In the genomic region with DNA sequence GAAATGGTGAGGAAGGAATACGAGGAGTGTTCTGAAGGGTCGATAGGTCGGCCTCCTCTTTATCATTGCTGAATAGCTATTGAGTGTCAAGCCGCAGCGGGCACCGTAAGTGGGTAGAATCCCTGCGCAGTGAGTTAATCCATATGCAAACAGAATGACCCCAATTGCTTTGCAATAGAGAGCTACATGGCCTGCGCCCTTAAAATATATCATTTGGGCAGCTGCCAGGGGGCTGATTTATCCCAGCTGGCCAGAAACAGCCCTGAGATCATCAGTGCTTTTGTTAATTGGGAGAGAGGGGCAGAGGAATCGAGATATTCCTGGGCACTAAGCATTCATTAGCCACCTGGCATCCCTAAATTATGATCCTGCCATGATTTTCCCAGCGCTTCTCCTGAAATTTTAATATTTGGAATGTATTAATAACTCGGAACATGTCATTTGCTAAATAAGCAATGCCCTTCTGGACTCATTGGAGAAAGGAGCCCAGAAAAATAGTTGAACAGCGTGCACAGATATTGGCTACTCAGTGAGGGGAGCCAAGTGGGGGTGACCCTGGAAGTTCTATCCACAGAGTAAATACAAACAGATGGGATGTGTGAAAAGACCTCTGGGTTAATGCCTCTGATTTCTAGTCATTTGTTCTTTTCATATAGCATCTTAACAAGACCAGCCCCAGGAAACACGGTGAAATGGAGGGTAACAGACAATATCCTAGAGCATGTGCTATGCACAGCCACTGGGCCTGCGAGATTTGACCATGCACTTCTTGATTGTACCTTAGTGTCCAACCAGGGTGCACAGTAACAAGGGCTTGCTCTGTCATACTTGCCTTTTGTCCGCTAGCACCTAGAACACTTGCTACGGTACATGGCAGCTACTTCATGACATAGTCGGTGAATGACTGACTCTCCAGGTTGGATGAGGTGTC, we compare ENCODE assay signal across 19 mouse cellular contexts. TPM values are rescaled to one million over a fixed set of nuclear protein-coding genes. Genes with fewer than 3 reads are reported as not detected.
DNase-seq lines count a peak whose midpoint lies in the region; ATAC-seq and TF ChIP-seq lines count a peak whose summit lies in the region.
"Had no signal": no experiment of that assay in that cellular context is flagged by ENCODE, and none has a peak within 500 bp of the region (broad histone marks: within the 10 kb centered on the region; RNA-seq: fewer than 3 reads in every experiment).

No protein-coding gene starts in this region.

- H3K36me3 ChIP-seq in forebrain, embryonic 12.5 days (replicated peaks) = no peaks in the 10 kb centered on the region
- H3K36me3 ChIP-seq in forebrain, embryonic 15.5 days = no peaks in the 10 kb centered on the region
- no peaks in the 10 kb centered on the region for H3K36me3 ChIP-seq in midbrain, embryonic 10.5 days
- no peaks in the 10 kb centered on the region for H3K36me3 ChIP-seq in midbrain, embryonic 16.5 days (ENCODE audit: control insufficient read depth, insufficient read depth, low read length)
- H3K36me3 ChIP-seq in hindbrain, embryonic 13.5 days = no peaks in the 10 kb centered on the region
- H3K36me3 ChIP-seq in midbrain, postnatal 0 days (ENCODE audit: insufficient read depth, low read length) = no peaks in the 10 kb centered on the region
- H3K36me3 ChIP-seq: heart, embryonic 13.5 days had no signal

- no peak overlapping the region for H3K9ac ChIP-seq in forebrain, embryonic 12.5 days
- H3K9ac ChIP-seq in forebrain, embryonic 15.5 days (replicated peaks) = no peak overlapping the region
- no peak overlapping the region for H3K9ac ChIP-seq in midbrain, embryonic 16.5 days (ENCODE audit: low read depth, low read length)
- no peak overlapping the region for H3K9ac ChIP-seq in hindbrain, embryonic 13.5 days
- no peak overlapping the region for H3K9ac ChIP-seq in midbrain, postnatal 0 days (replicated peaks; ENCODE audit: low read length, poor library complexity, severe bottlenecking)
- H3K9ac ChIP-seq: heart, embryonic 13.5 days had no signal

- no peak overlapping the region for H3K4me2 ChIP-seq in forebrain, embryonic 12.5 days
- H3K4me2 ChIP-seq in forebrain, embryonic 15.5 days (replicated peaks) = no peak overlapping the region
- no peak overlapping the region for H3K4me2 ChIP-seq in midbrain, embryonic 16.5 days (ENCODE audit: low read length)
- H3K4me2 ChIP-seq in hindbrain, embryonic 13.5 days = no peak overlapping the region
- H3K4me2 ChIP-seq in midbrain, postnatal 0 days (ENCODE audit: low read depth, low read length, poor library complexity, severe bottlenecking) = no peak overlapping the region
- H3K4me2 ChIP-seq: heart, embryonic 13.5 days had no signal

- no peaks in the 10 kb centered on the region for H3K27me3 ChIP-seq in forebrain, embryonic 12.5 days
- H3K27me3 ChIP-seq in forebrain, embryonic 15.5 days = no peaks in the 10 kb centered on the region
- H3K27me3 ChIP-seq in midbrain, embryonic 10.5 days (ENCODE audit: low read depth, poor library complexity, severe bottlenecking) = peaks cover 13% of the 10 kb centered on the region
- H3K27me3 ChIP-seq in midbrain, embryonic 16.5 days (ENCODE audit: control insufficient read depth, insufficient read depth, low read depth, low read length) = no peaks in the 10 kb centered on the region
- no peaks in the 10 kb centered on the region for H3K27me3 ChIP-seq in hindbrain, embryonic 13.5 days
- no peaks in the 10 kb centered on the region for H3K27me3 ChIP-seq in midbrain, postnatal 0 days (ENCODE audit: insufficient read depth, low read length)
- H3K27me3 ChIP-seq: heart, embryonic 13.5 days had no signal

- H3K4me1 ChIP-seq in forebrain, embryonic 12.5 days = peaks cover 33% of the 10 kb centered on the region
- H3K4me1 ChIP-seq in forebrain, embryonic 15.5 days = peaks cover 13% of the 10 kb centered on the region
- H3K4me1 ChIP-seq in midbrain, embryonic 10.5 days = peaks cover 55% of the 10 kb centered on the region
- H3K4me1 ChIP-seq in midbrain, embryonic 16.5 days (ENCODE audit: control insufficient read depth, insufficient read depth, low read length) = no peaks in the 10 kb centered on the region; the same call in 1 of the 2 replicates
- peaks cover 39% of the 10 kb centered on the region for H3K4me1 ChIP-seq in hindbrain, embryonic 13.5 days (replicated peaks)
- no peaks in the 10 kb centered on the region for H3K4me1 ChIP-seq in midbrain, postnatal 0 days (ENCODE audit: insufficient read depth, low read length)

- no peak for TF ChIP-seq CTCF in midbrain, postnatal 0 days (IDR thresholded peaks at IDR 0.05)

- ATAC-seq in forebrain, embryonic 12.5 days (ENCODE audit: low FRiP score) = peak; percentile 74
- no peak for ATAC-seq in forebrain, embryonic 15.5 days (replicated peaks)
- ATAC-seq in midbrain, embryonic 16.5 days = no peak
- peak; percentile 64; the same call in 1 of the 2 replicates for ATAC-seq in hindbrain, embryonic 13.5 days (ENCODE audit: low FRiP score)
- ATAC-seq in midbrain, postnatal 0 days (ENCODE audit: low FRiP score) = no peak
- ATAC-seq: inflammation-experienced regulatory T-cells, adult 6 months had no signal

- H3K9me3 ChIP-seq in forebrain, embryonic 12.5 days = no peaks in the 10 kb centered on the region
- no peaks in the 10 kb centered on the region for H3K9me3 ChIP-seq in forebrain, embryonic 15.5 days
- no peaks in the 10 kb centered on the region for H3K9me3 ChIP-seq in midbrain, embryonic 10.5 days (replicated peaks)
- no peaks in the 10 kb centered on the region for H3K9me3 ChIP-seq in midbrain, embryonic 16.5 days (replicated peaks; ENCODE audit: control insufficient read depth, low read length, poor library complexity, severe bottlenecking)
- no peaks in the 10 kb centered on the region for H3K9me3 ChIP-seq in hindbrain, embryonic 13.5 days
- no peaks in the 10 kb centered on the region for H3K9me3 ChIP-seq in midbrain, postnatal 0 days (ENCODE audit: low read length)
- H3K9me3 ChIP-seq: heart, embryonic 13.5 days had no signal

- DNase-seq in midbrain, embryonic 10.5 days (ENCODE audit: low spot score) = peak; percentile 41
- peak; percentile 21 for DNase-seq in midbrain, postnatal 0 days (ENCODE audit: low spot score)
- no peak for DNase-seq in natural killer cell, adult 2 months (ENCODE audit: low spot score in 2 of 2)
- DNase-seq in thymus, postnatal 14 days = no peak
- DNase-seq: adrenal gland, postnatal 14 days; B cell, adult 2 months; gastrocnemius, postnatal 25 days; lung, postnatal 14 days; right cerebral cortex, postnatal 14 days had no signal

- no peak overlapping the region for H3K4me3 ChIP-seq in forebrain, embryonic 12.5 days (replicated peaks)
- no peak overlapping the region for H3K4me3 ChIP-seq in forebrain, embryonic 15.5 days
- H3K4me3 ChIP-seq in midbrain, embryonic 10.5 days = no peak overlapping the region
- no peak overlapping the region for H3K4me3 ChIP-seq in midbrain, embryonic 16.5 days (ENCODE audit: low read depth, low read length)
- H3K4me3 ChIP-seq in hindbrain, embryonic 13.5 days = no peak overlapping the region
- H3K4me3 ChIP-seq in midbrain, postnatal 0 days (ENCODE audit: low read depth, low read length) = no peak overlapping the region
- H3K4me3 ChIP-seq: erythroblast, embryonic 14.5 days; heart, embryonic 13.5 days; myocyte had no signal

- WGBS in forebrain, embryonic 12.5 days = 58% methylated on average over 17 of the region's 17 CpGs
- WGBS in forebrain, embryonic 15.5 days = 43% methylated on average over 17 of the region's 17 CpGs
- 64% methylated on average over 17 of the region's 17 CpGs for WGBS in midbrain, embryonic 10.5 days
- WGBS in midbrain, embryonic 16.5 days = 41% methylated on average over 17 of the region's 17 CpGs
- WGBS in hindbrain, embryonic 13.5 days = 38% methylated on average over 17 of the region's 17 CpGs
- WGBS in midbrain, postnatal 0 days = 53% methylated on average over 17 of the region's 17 CpGs

- H3K27ac ChIP-seq in forebrain, embryonic 12.5 days = peak overlapping the region; percentile 42; the same call in 1 of the 2 replicates
- H3K27ac ChIP-seq in forebrain, embryonic 15.5 days (replicated peaks) = no peak overlapping the region
- H3K27ac ChIP-seq in midbrain, embryonic 10.5 days (replicated peaks) = peak overlapping the region; percentile 42; the same call in 1 of the 2 replicates
- H3K27ac ChIP-seq in midbrain, embryonic 16.5 days (ENCODE audit: low read length) = no peak overlapping the region
- H3K27ac ChIP-seq in hindbrain, embryonic 13.5 days = peak overlapping the region; percentile 64
- no peak overlapping the region for H3K27ac ChIP-seq in midbrain, postnatal 0 days (ENCODE audit: low read depth, low read length)
- H3K27ac ChIP-seq: heart, embryonic 13.5 days had no signal

RNA-seq across cellular contexts. Expression of a gene that starts 11.4 kb away (rescaled TPM):
- polyA plus RNA-seq in forebrain, embryonic 12.5 days (2016; fragmentation: Nextera tagmentation; extraction: Ambion mirVana) = 6.9 and 8.6 TPM in 2 replicates
- 1.5 and 2.6 TPM in 2 replicates for polyA plus RNA-seq in forebrain, embryonic 15.5 days (2015; fragmentation: Nextera tagmentation; extraction: Ambion mirVana)
- 5.3 and 6.3 TPM in 2 replicates for polyA plus RNA-seq in midbrain, embryonic 10.5 days (2016; fragmentation: Nextera tagmentation; extraction: Ambion mirVana)
- 2.0 and 3.3 TPM in 2 replicates for polyA plus RNA-seq in midbrain, embryonic 16.5 days (2015; fragmentation: Nextera tagmentation; extraction: Ambion mirVana)
- 5.1 and 11.3 TPM in 2 replicates for polyA plus RNA-seq in hindbrain, embryonic 13.5 days (2015; fragmentation: Nextera tagmentation; extraction: Ambion mirVana)
- total RNA-seq in midbrain, postnatal 0 days (2014; rRNA removed) = 2.0 and 3.1 TPM in 2 replicates
- 4.0 and 4.3 TPM in 2 replicates for polyA plus RNA-seq in midbrain, postnatal 0 days (2015; fragmentation: Nextera tagmentation; extraction: Ambion mirVana)
- total RNA-seq: ES-E14 had no signal
- polyA plus RNA-seq: erythroblast, embryonic 14.5 days; inflammation-experienced regulatory T-cells, adult 6 months; large intestine, adult 2 months; myocyte had no signal

Comparison
In these comparisons a context has a peak if more than half of its experiments do, and no peak if none do; other contexts are left out.
1. ATAC-seq: peak in forebrain, embryonic 12.5 days (single experiment) and hindbrain, embryonic 13.5 days (single experiment); none in forebrain, embryonic 15.5 days (single experiment), midbrain, embryonic 16.5 days (single experiment) and midbrain, postnatal 0 days (single experiment).
2. H3K27ac ChIP-seq: peak in forebrain, embryonic 12.5 days (single experiment), midbrain, embryonic 10.5 days (single experiment) and hindbrain, embryonic 13.5 days (single experiment); none in forebrain, embryonic 15.5 days (single experiment), midbrain, embryonic 16.5 days (single experiment) and midbrain, postnatal 0 days (single experiment).
3. DNase-seq: peak in midbrain, embryonic 10.5 days (single experiment) and midbrain, postnatal 0 days (single experiment); none in natural killer cell, adult 2 months (0 of 2) and thymus, postnatal 14 days (single experiment).